Comparison of ENCODE assay signal across 9 mouse cellular contexts in the genomic region with DNA sequence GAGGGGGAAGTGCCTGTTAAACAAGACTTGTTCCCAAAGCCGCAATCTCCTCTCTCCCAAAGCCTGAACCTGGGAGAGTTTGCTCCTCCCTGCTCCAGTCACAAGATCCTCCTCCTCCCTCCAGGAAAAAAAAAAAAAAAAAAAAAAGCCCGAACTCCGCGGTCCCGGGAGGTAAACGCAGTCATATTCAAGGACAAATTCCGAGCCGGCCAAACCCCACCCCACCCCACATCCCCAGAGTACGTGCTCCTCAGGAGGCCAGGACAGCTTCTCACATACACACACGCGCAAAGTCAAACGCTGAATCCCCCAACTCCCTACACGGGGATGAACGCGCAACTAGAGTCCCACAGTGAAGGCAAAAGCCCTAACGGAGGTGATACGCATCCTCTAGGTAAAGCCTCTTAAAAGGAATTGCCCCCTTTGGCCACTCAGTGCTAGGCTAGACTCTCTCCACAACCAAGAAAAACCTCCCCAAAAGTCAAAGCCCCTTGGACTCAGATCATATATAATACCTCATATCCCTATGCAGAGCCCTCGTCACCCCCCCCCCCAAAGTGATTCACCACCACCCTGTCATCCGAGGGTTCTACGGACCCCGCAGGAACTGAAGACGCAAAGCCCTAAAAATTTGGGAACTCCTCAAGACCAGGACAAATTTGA. TPM values are rescaled to one million over a fixed set of nuclear protein-coding genes. Genes with fewer than 3 reads are reported as not detected.
DNase-seq lines count a peak whose midpoint lies in the region; ATAC-seq and TF ChIP-seq lines count a peak whose summit lies in the region.
"Had no signal": no experiment of that assay in that cellular context is flagged by ENCODE, and none has a peak within 500 bp of the region (broad histone marks: within the 10 kb centered on the region; RNA-seq: fewer than 3 reads in every experiment).

No protein-coding gene starts in this region.

- H3K27ac ChIP-seq in heart, embryonic 10.5 days = no peak overlapping the region
- peak overlapping the region; percentile 99 for H3K27ac ChIP-seq in ES-Bruce4 (ENCODE audit: insufficient read depth, low read length)
- no peak overlapping the region for H3K27ac ChIP-seq in forebrain, embryonic 10.5 days
- H3K27ac ChIP-seq in liver, embryonic 13.5 days = no peak overlapping the region

- H3K4me2 ChIP-seq in liver, embryonic 13.5 days = peak overlapping the region; percentile 62

- peak overlapping the region; percentile 64 for H3K4me3 ChIP-seq in heart, embryonic 10.5 days
- H3K4me3 ChIP-seq in ES-Bruce4 (ENCODE audit: low read depth, low read length) = peak overlapping the region; percentile 67
- H3K4me3 ChIP-seq in forebrain, embryonic 10.5 days = peak overlapping the region; percentile 57
- H3K4me3 ChIP-seq in liver, embryonic 13.5 days (replicated peaks) = peak overlapping the region; percentile 47; the same call in 1 of the 2 replicates

- no peaks in the 10 kb centered on the region for H3K36me3 ChIP-seq in heart, embryonic 10.5 days
- peaks cover 1% of the 10 kb centered on the region; the same call in 1 of the 2 replicates for H3K36me3 ChIP-seq in ES-Bruce4 (ENCODE audit: control insufficient read depth, insufficient read depth, low read length, poor library complexity, severe bottlenecking)
- no peaks in the 10 kb centered on the region for H3K36me3 ChIP-seq in forebrain, embryonic 10.5 days (replicated peaks)
- H3K36me3 ChIP-seq in liver, embryonic 13.5 days = no peaks in the 10 kb centered on the region

- H3K9me3 ChIP-seq in heart, embryonic 10.5 days = no peaks in the 10 kb centered on the region
- H3K9me3 ChIP-seq in ES-Bruce4 (replicated peaks; ENCODE audit: control insufficient read depth, insufficient read depth, low read length, poor library complexity, severe bottlenecking) = no peaks in the 10 kb centered on the region
- H3K9me3 ChIP-seq in forebrain, embryonic 10.5 days = no peaks in the 10 kb centered on the region
- no peaks in the 10 kb centered on the region for H3K9me3 ChIP-seq in liver, embryonic 13.5 days (replicated peaks)

- no peak for TF ChIP-seq CTCF in ES-Bruce4 (IDR thresholded peaks at IDR 0.05; ENCODE audit: low read depth, low read length)

- WGBS in heart, embryonic 10.5 days = 3% methylated on average over 22 of the region's 22 CpGs
- WGBS in forebrain, embryonic 10.5 days = 2% methylated on average over 22 of the region's 22 CpGs
- WGBS in liver, embryonic 13.5 days (ENCODE audit: insufficient replicate concordance) = 7% methylated on average over 22 of the region's 22 CpGs

- H3K9ac ChIP-seq in ES-Bruce4 (ENCODE audit: low read depth, poor library complexity, severe bottlenecking) = peak overlapping the region; percentile 60
- H3K9ac ChIP-seq in liver, embryonic 13.5 days = no peak overlapping the region

- peaks cover 96% of the 10 kb centered on the region for H3K27me3 ChIP-seq in heart, embryonic 10.5 days (ENCODE audit: insufficient read depth, poor library complexity, severe bottlenecking)
- H3K27me3 ChIP-seq in ES-Bruce4 (ENCODE audit: control insufficient read depth, insufficient read depth, low read length, poor library complexity, severe bottlenecking) = no peaks in the 10 kb centered on the region
- H3K27me3 ChIP-seq in forebrain, embryonic 10.5 days (ENCODE audit: poor library complexity, severe bottlenecking) = peaks cover 97% of the 10 kb centered on the region
- H3K27me3 ChIP-seq in liver, embryonic 13.5 days = peaks cover 95% of the 10 kb centered on the region

- TF ChIP-seq EP300 in ES-Bruce4 (IDR thresholded peaks at IDR 0.05; ENCODE audit: insufficient read depth, low read depth, low read length) = peak; percentile 32; the same call in 1 of the 2 replicates

- no peak for ATAC-seq in liver, embryonic 13.5 days (ENCODE audit: low read depth)

- intact Hi-C loops in heart, postnatal 36 days (cut with DNase I) = no loop called here

- DNase-seq in heart, embryonic 10.5 days (ENCODE audit: low spot score) = no peak
- DNase-seq in heart, postnatal 36 days = no peak
- no peak for DNase-seq in forebrain, embryonic 10.5 days (ENCODE audit: extremely low spot score, low spot score)
- DNase-seq in liver, embryonic 13.5 days = no peak
- no peak for DNase-seq in natural killer cell, adult 2 months (ENCODE audit: low spot score in 2 of 2)
- DNase-seq in urinary bladder, postnatal 4 days (ENCODE audit: low spot score in 2 of 2) = no peak
- no peak for DNase-seq in lung, postnatal 14 days

- H3K4me1 ChIP-seq in heart, embryonic 10.5 days = peaks cover 10% of the 10 kb centered on the region
- H3K4me1 ChIP-seq in ES-Bruce4 (ENCODE audit: control insufficient read depth, insufficient read depth, low read length) = no peaks in the 10 kb centered on the region
- H3K4me1 ChIP-seq in forebrain, embryonic 10.5 days = peaks cover 22% of the 10 kb centered on the region
- H3K4me1 ChIP-seq in liver, embryonic 13.5 days (replicated peaks) = peaks cover 3% of the 10 kb centered on the region

- TF ChIP-seq POLR2A in ES-Bruce4 (IDR thresholded peaks at IDR 0.05; ENCODE audit: insufficient read depth, low read length) = no peak

RNA-seq across cellular contexts. Expression of a gene that starts 38.4 kb away (rescaled TPM):
- polyA plus RNA-seq in heart, embryonic 10.5 days (2016; fragmentation: Nextera tagmentation; extraction: Ambion mirVana) = 1.3 and 2.1 TPM in 2 replicates
- not detected for total RNA-seq in heart, postnatal 36 days (2021)
- polyA plus RNA-seq in ES-Bruce4 (2011; ENCODE audit: insufficient read depth, insufficient read length, low read depth, missing spikeins) = 15.8 and 17.1 TPM in 2 replicates
- 1.4 TPM in 1 of 2 replicates, not detected in the other for polyA plus RNA-seq in forebrain, embryonic 10.5 days (2016; fragmentation: Nextera tagmentation; extraction: Ambion mirVana)
- 0.50 TPM in 1 of 2 replicates, not detected in the other for polyA plus RNA-seq in liver, embryonic 13.5 days (2015; fragmentation: Nextera tagmentation; extraction: Ambion mirVana)
- total RNA-seq: neutrophil, adult 5-6 weeks had no signal

RNA-seq across cellular contexts. Expression of a gene that starts 39.8 kb away (rescaled TPM):
- 48.3 and 50.4 TPM in 2 replicates for polyA plus RNA-seq in heart, embryonic 10.5 days (2016; fragmentation: Nextera tagmentation; extraction: Ambion mirVana)
- 1 to 10 TPM; 6.5 to 7.5 TPM for total RNA-seq in heart, postnatal 36 days (2021)
- polyA plus RNA-seq in ES-Bruce4 (2011; ENCODE audit: insufficient read depth, insufficient read length, low read depth, missing spikeins) = 43.6 and 44.5 TPM in 2 replicates
- 62.4 and 67.7 TPM in 2 replicates for polyA plus RNA-seq in forebrain, embryonic 10.5 days (2016; fragmentation: Nextera tagmentation; extraction: Ambion mirVana)
- polyA plus RNA-seq in liver, embryonic 13.5 days (2015; fragmentation: Nextera tagmentation; extraction: Ambion mirVana) = 23.1 and 25.0 TPM in 2 replicates

RNA-seq across cellular contexts. Expression of a gene that starts 51.8 kb away (rescaled TPM):
- 0.40 and 0.46 TPM in 2 replicates for polyA plus RNA-seq in heart, embryonic 10.5 days (2016; fragmentation: Nextera tagmentation; extraction: Ambion mirVana)
- total RNA-seq in heart, postnatal 36 days (2021) = under 1 TPM; 0.22 to 0.41 TPM
- 6.0 and 7.3 TPM in 2 replicates for polyA plus RNA-seq in ES-Bruce4 (2011; ENCODE audit: insufficient read depth, insufficient read length, low read depth, missing spikeins)
- 0.20 and 0.37 TPM in 2 replicates for polyA plus RNA-seq in forebrain, embryonic 10.5 days (2016; fragmentation: Nextera tagmentation; extraction: Ambion mirVana)
- 0.07 and 0.10 TPM in 2 replicates for polyA plus RNA-seq in liver, embryonic 13.5 days (2015; fragmentation: Nextera tagmentation; extraction: Ambion mirVana)
- total RNA-seq: neutrophil, adult 5-6 weeks had no signal

RNA-seq across cellular contexts. Expression of a gene that starts 52.1 kb away (rescaled TPM):
- 88.8 and 94.6 TPM in 2 replicates for polyA plus RNA-seq in heart, embryonic 10.5 days (2016; fragmentation: Nextera tagmentation; extraction: Ambion mirVana)
- total RNA-seq in heart, postnatal 36 days (2021) = 10 to 100 TPM; 29.9 to 31.8 TPM
- polyA plus RNA-seq in ES-Bruce4 (2011; ENCODE audit: insufficient read depth, insufficient read length, low read depth, missing spikeins) = 44.1 and 44.3 TPM in 2 replicates
- polyA plus RNA-seq in forebrain, embryonic 10.5 days (2016; fragmentation: Nextera tagmentation; extraction: Ambion mirVana) = 34.8 and 45.5 TPM in 2 replicates
- polyA plus RNA-seq in liver, embryonic 13.5 days (2015; fragmentation: Nextera tagmentation; extraction: Ambion mirVana) = 831 and 956 TPM in 2 replicates

RNA-seq across cellular contexts. Expression of a gene that starts 58.2 kb away (rescaled TPM):
- polyA plus RNA-seq in heart, embryonic 10.5 days (2016; fragmentation: Nextera tagmentation; extraction: Ambion mirVana) = 19.2 and 23.6 TPM in 2 replicates
- total RNA-seq in heart, postnatal 36 days (2021) = 100 to 1,000 TPM; 207 to 236 TPM
- 66.8 and 72.5 TPM in 2 replicates for polyA plus RNA-seq in ES-Bruce4 (2011; ENCODE audit: insufficient read depth, insufficient read length, low read depth, missing spikeins)
- polyA plus RNA-seq in forebrain, embryonic 10.5 days (2016; fragmentation: Nextera tagmentation; extraction: Ambion mirVana) = 8.5 and 11.1 TPM in 2 replicates
- 3.6 and 3.9 TPM in 2 replicates for polyA plus RNA-seq in liver, embryonic 13.5 days (2015; fragmentation: Nextera tagmentation; extraction: Ambion mirVana)
- total RNA-seq: neutrophil, adult 5-6 weeks had no signal
